Mouse (Mus musculus) cerebellum, adult (tissue): ENCODE results near the gene Gm6401.
"Not testable (repeated sequence)": the region's sequence is repeated elsewhere in the genome, so short reads cannot be mapped to it uniquely, and the experiment has no call there.

ENCODE experiments used
- ATAC-seq: cut with Nextera tagmentation; 2 replicates; pipeline ENCODE4 v1.9.2; 2017; ENCODE audit warnings: mild to moderate bottlenecking, moderate library complexity, mixed read lengths; ENCODE audit not compliant: insufficient number of reproducible peaks, low FRiP score, low TSS enrichment

Gene Gm6401

GRCm38 (mm10) chr14:41967827-41968226 is at the start of gene Gm6401:
TSS of gene Gm6401 (minus strand) at chr14:41967927.
- ATAC-seq: not testable (repeated sequence)

GRCm38 (mm10) chr14:41983225-41983624 is 15.5 kb upstream of the Gm6401 start, which contains the start of gene Gm3543:
TSS of gene Gm3543 (minus strand) at chr14:41983325.
- not testable (repeated sequence) for ATAC-seq

GRCm38 (mm10) chr14:41968596-41968995 is 869 bp upstream of the Gm6401 start:
- ATAC-seq: not testable (repeated sequence)

- not testable (repeated sequence) for ATAC-seq
Measured at GRCm38 (mm10) chr14:41964095-41964494, 3.6 kb downstream of the Gm6401 start.

GRCm38 (mm10) chr14:41943695-41944094 is 24.0 kb downstream of the Gm6401 start, which contains the start of gene 1700024B05Rik:
TSS of gene 1700024B05Rik (plus strand) at chr14:41943995.
- not testable (repeated sequence) for ATAC-seq

GRCm38 (mm10) chr14:41924649-41925048 is 43.1 kb downstream of the Gm6401 start, which contains the start of gene 1700049E17Rik1:
TSS of gene 1700049E17Rik1 (plus strand) at chr14:41924949.
- ATAC-seq: not testable (repeated sequence)
